Mouse (Mus musculus): Measurements from ENCODE around the gene Slc15a2. TPM values are rescaled to one million over a fixed set of nuclear protein-coding genes. Genes with fewer than 3 reads are reported as not detected.
A peak's percentile ranks its signal among the peaks of the same experiment; 100 is the strongest.

Gene Slc15a2
- polyA plus RNA-seq, 1 experiment from 2014 or later = 12.3 TPM

- H3K4me2 ChIP-seq (replicated peaks; ENCODE audit: low read depth, low read length) = no peak overlapping the region
- no peaks in the 10 kb centered on the region for H3K4me1 ChIP-seq (ENCODE audit: control insufficient read depth, insufficient read depth, low read length)
- H3K36me3 ChIP-seq (ENCODE audit: control insufficient read depth, insufficient read depth, low read length) = no peaks in the 10 kb centered on the region
- no peak for ATAC-seq (ENCODE audit: low FRiP score, low TSS enrichment)
- no peak overlapping the region for H3K27ac ChIP-seq (ENCODE audit: low read depth, low read length)
- H3K27me3 ChIP-seq (ENCODE audit: control insufficient read depth, insufficient read depth, low read length) = no peaks in the 10 kb centered on the region
- no peaks in the 10 kb centered on the region for H3K9me3 ChIP-seq (ENCODE audit: control insufficient read depth, low read length)
- 91% methylated on average over 8 of the region's 8 CpGs for WGBS
- no peak overlapping the region for H3K4me3 ChIP-seq (ENCODE audit: low read length)
- H3K9ac ChIP-seq (ENCODE audit: low read depth, low read length) = no peak overlapping the region
Observed at GRCm38 (mm10) chr16:36743580-36743979, 41.2 kb downstream of the Slc15a2 start.

DNA sequence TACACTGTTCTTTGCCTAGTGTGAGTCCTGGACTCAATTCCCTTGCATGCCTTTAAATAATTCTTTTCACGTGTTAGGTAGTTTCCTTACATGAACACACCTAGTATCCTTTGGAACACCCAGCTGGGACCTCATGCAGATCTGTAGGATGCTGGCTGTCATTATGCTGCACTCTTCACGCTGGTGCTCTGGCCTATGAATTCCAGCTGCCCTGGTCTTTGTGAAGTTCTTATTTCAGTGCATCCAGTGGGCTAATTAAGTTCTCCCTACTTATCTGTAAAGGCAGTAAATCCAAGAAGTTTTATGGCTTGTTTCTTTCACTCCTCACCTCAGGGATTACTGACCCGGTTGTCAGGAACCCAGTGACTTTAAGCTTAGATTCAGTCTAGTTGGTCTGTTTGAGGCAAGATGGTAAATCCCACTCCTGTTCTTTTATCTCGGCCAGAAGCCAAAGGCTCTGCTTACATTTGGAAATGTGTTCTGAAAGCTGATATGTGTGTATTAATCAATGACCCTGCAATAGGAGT lies 45.3 kb downstream of the Slc15a2 start:
- Histone ChIP-seq H3K9me3 (ENCODE audit: control insufficient read depth, low read length) (no peaks in the 10 kb centered on the region), H3K4me3 (ENCODE audit: low read length) (no peak overlapping the region), H3K27ac (ENCODE audit: low read depth, low read length) (no peak overlapping the region), H3K27me3 (ENCODE audit: control insufficient read depth, insufficient read depth, low read length) (no peaks in the 10 kb centered on the region), H3K36me3 (ENCODE audit: control insufficient read depth, insufficient read depth, low read length) (no peaks in the 10 kb centered on the region), H3K9ac (ENCODE audit: low read depth, low read length) (no peak overlapping the region), H3K4me2 (replicated peaks; ENCODE audit: low read depth, low read length) (no peak overlapping the region), H3K4me1 (ENCODE audit: control insufficient read depth, insufficient read depth, low read length) (no peaks in the 10 kb centered on the region)
- ATAC-seq (ENCODE audit: low FRiP score, low TSS enrichment) = peak; percentile 84
- WGBS = 14% methylated on average over 4 of the region's 4 CpGs

- Histone ChIP-seq H3K27ac (ENCODE audit: low read depth, low read length) (no peak overlapping the region), H3K4me3 (ENCODE audit: low read length) (no peak overlapping the region), H3K9me3 (ENCODE audit: control insufficient read depth, low read length) (no peaks in the 10 kb centered on the region), H3K36me3 (ENCODE audit: control insufficient read depth, insufficient read depth, low read length) (no peaks in the 10 kb centered on the region), H3K4me1 (ENCODE audit: control insufficient read depth, insufficient read depth, low read length) (no peaks in the 10 kb centered on the region), H3K27me3 (ENCODE audit: control insufficient read depth, insufficient read depth, low read length) (no peaks in the 10 kb centered on the region), H3K9ac (ENCODE audit: low read depth, low read length) (no peak overlapping the region), H3K4me2 (replicated peaks; ENCODE audit: low read depth, low read length) (no peak overlapping the region)
- no peak for ATAC-seq (ENCODE audit: low FRiP score, low TSS enrichment)
- WGBS = 87% methylated on average over 3 of the region's 3 CpGs
Observed at GRCm38 (mm10) chr16:36735421-36735820, 49.3 kb downstream of the Slc15a2 start.

DNA sequence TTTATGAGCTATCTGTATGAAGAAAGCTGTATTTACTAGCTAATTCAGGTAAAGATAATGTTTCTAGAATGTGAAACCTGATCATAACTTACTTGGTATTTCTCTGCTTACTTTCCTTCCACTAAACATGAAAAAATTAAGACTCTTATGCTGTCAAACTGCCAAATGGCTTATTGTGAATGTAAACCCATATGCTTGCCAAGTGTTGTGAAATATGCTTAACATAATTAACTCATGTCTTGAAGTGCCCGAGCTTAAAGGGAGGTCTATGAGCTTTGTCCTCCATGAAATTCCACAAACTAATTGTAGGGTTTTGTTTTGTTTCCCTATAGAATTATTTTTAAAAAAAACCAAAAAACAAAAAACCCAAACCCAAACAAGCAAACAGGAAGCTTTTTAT lies 50.9 kb downstream of the Slc15a2 start:
- Histone ChIP-seq H3K4me3 (ENCODE audit: low read length) (no peak overlapping the region), H3K27ac (ENCODE audit: low read depth, low read length) (no peak overlapping the region), H3K9me3 (ENCODE audit: control insufficient read depth, low read length) (no peaks in the 10 kb centered on the region), H3K9ac (ENCODE audit: low read depth, low read length) (no peak overlapping the region), H3K4me1 (ENCODE audit: control insufficient read depth, insufficient read depth, low read length) (no peaks in the 10 kb centered on the region), H3K36me3 (ENCODE audit: control insufficient read depth, insufficient read depth, low read length) (no peaks in the 10 kb centered on the region), H3K4me2 (replicated peaks; ENCODE audit: low read depth, low read length) (no peak overlapping the region), H3K27me3 (ENCODE audit: control insufficient read depth, insufficient read depth, low read length) (no peaks in the 10 kb centered on the region)
- WGBS = 73% methylated on average over 1 of the region's 1 CpGs
- ATAC-seq (ENCODE audit: low FRiP score, low TSS enrichment) = no peak

DNA sequence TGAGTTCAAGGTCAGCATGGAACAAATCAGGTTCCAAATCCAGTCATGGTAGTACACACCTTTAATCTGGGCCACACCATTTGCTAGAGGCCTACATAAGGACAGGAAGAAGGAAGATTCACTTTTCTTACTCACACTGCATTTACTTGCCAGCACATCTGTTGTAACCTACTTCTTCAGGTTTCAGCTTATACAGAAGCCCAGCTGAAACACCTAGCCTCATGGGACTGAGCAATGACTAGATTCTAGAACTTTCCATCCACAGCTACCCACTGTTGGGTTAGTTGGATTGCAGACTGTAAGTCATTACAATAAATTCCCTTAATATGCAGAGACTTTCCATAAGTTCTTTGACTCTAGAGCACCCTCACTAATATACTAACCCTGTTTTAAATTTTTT lies 52.2 kb downstream of the Slc15a2 start:
- H3K9me3 ChIP-seq (ENCODE audit: control insufficient read depth, low read length) = no peaks in the 10 kb centered on the region
- H3K27ac ChIP-seq (ENCODE audit: low read depth, low read length) = no peak overlapping the region
- H3K4me3 ChIP-seq (ENCODE audit: low read length) = no peak overlapping the region
- ATAC-seq (ENCODE audit: low FRiP score, low TSS enrichment) = no peak
- no peaks in the 10 kb centered on the region for H3K27me3 ChIP-seq (ENCODE audit: control insufficient read depth, insufficient read depth, low read length)
- no peak overlapping the region for H3K9ac ChIP-seq (ENCODE audit: low read depth, low read length)
- H3K4me2 ChIP-seq (replicated peaks; ENCODE audit: low read depth, low read length) = no peak overlapping the region
- H3K4me1 ChIP-seq (ENCODE audit: control insufficient read depth, insufficient read depth, low read length) = no peaks in the 10 kb centered on the region
- H3K36me3 ChIP-seq (ENCODE audit: control insufficient read depth, insufficient read depth, low read length) = no peaks in the 10 kb centered on the region

DNA sequence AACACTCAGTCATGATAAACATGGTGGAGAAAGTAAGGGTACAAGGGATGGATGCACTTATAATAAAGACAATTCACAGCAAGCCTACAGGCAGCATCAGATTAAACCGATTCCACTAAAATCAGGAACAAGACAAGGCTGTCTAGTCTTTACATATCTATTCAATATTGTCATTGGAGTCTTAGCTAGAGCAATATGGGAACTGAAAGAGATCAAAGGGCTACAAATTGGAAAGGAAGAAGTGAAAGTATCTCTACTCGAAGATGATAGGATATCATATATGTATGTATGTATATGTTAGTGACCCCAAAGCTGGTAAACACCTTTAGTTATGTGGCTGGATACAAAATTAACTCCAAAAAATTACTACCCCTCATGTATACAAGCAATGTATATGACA lies 55.8 kb downstream of the Slc15a2 start:
- H3K9me3 ChIP-seq (ENCODE audit: control insufficient read depth, low read length) = no peaks in the 10 kb centered on the region
- WGBS = 83% methylated on average over 2 of the region's 2 CpGs
- no peak overlapping the region for H3K27ac ChIP-seq (ENCODE audit: low read depth, low read length)
- no peaks in the 10 kb centered on the region for H3K4me1 ChIP-seq (ENCODE audit: control insufficient read depth, insufficient read depth, low read length)
- no peaks in the 10 kb centered on the region for H3K36me3 ChIP-seq (ENCODE audit: control insufficient read depth, insufficient read depth, low read length)
- no peak overlapping the region for H3K4me2 ChIP-seq (replicated peaks; ENCODE audit: low read depth, low read length)
- no peak overlapping the region for H3K9ac ChIP-seq (ENCODE audit: low read depth, low read length)
- no peak for ATAC-seq (ENCODE audit: low FRiP score, low TSS enrichment)
- no peaks in the 10 kb centered on the region for H3K27me3 ChIP-seq (ENCODE audit: control insufficient read depth, insufficient read depth, low read length)
- no peak overlapping the region for H3K4me3 ChIP-seq (ENCODE audit: low read length)

GRCm38 (mm10) chr16:36723880-36724443 lies 60.8 kb downstream of the Slc15a2 start:
- Histone ChIP-seq H3K36me3 (ENCODE audit: control insufficient read depth, insufficient read depth, low read length) (no peaks in the 10 kb centered on the region), H3K4me2 (replicated peaks; ENCODE audit: low read depth, low read length) (no peak overlapping the region), H3K9ac (ENCODE audit: low read depth, low read length) (no peak overlapping the region), H3K9me3 (ENCODE audit: control insufficient read depth, low read length) (no peaks in the 10 kb centered on the region), H3K27me3 (ENCODE audit: control insufficient read depth, insufficient read depth, low read length) (no peaks in the 10 kb centered on the region), H3K4me3 (ENCODE audit: low read length) (no peak overlapping the region), H3K27ac (ENCODE audit: low read depth, low read length) (no peak overlapping the region), H3K4me1 (ENCODE audit: control insufficient read depth, insufficient read depth, low read length) (no peaks in the 10 kb centered on the region)
- ATAC-seq (ENCODE audit: low FRiP score, low TSS enrichment) = no peak
- 41% methylated on average over 3 of the region's 3 CpGs for WGBS

GRCm38 (mm10) chr16:36722739-36723138 lies 62.0 kb downstream of the Slc15a2 start:
- Histone ChIP-seq H3K4me1 (ENCODE audit: control insufficient read depth, insufficient read depth, low read length) (no peaks in the 10 kb centered on the region), H3K4me2 (replicated peaks; ENCODE audit: low read depth, low read length) (no peak overlapping the region), H3K9ac (ENCODE audit: low read depth, low read length) (no peak overlapping the region), H3K9me3 (ENCODE audit: control insufficient read depth, low read length) (no peaks in the 10 kb centered on the region), H3K36me3 (ENCODE audit: control insufficient read depth, insufficient read depth, low read length) (no peaks in the 10 kb centered on the region), H3K4me3 (ENCODE audit: low read length) (no peak overlapping the region), H3K27ac (ENCODE audit: low read depth, low read length) (no peak overlapping the region), H3K27me3 (ENCODE audit: control insufficient read depth, insufficient read depth, low read length) (no peaks in the 10 kb centered on the region)
- ATAC-seq (ENCODE audit: low FRiP score, low TSS enrichment) = peak; percentile 20; the same call in 1 of the 2 replicates
- WGBS = 29% methylated on average over 4 of the region's 4 CpGs

- H3K36me3 ChIP-seq (ENCODE audit: control insufficient read depth, insufficient read depth, low read length) = no peaks in the 10 kb centered on the region
- H3K9me3 ChIP-seq (ENCODE audit: control insufficient read depth, low read length) = no peaks in the 10 kb centered on the region
- WGBS = 66% methylated on average over 13 of the region's 13 CpGs
Observed at GRCm38 (mm10) chr16:36720194-36721055, 64.3 kb downstream of the Slc15a2 start.

More at GRCm38 (mm10) chr16:36720194-36721055, 64.3 kb downstream of the Slc15a2 start:
- no peaks in the 10 kb centered on the region for H3K27me3 ChIP-seq (ENCODE audit: control insufficient read depth, insufficient read depth, low read length)
- ATAC-seq (ENCODE audit: low FRiP score, low TSS enrichment) = no peak
- no peak overlapping the region for H3K27ac ChIP-seq (ENCODE audit: low read depth, low read length)
- H3K9ac ChIP-seq (ENCODE audit: low read depth, low read length) = no peak overlapping the region
- no peaks in the 10 kb centered on the region for H3K4me1 ChIP-seq (ENCODE audit: control insufficient read depth, insufficient read depth, low read length)
- H3K4me2 ChIP-seq (replicated peaks; ENCODE audit: low read depth, low read length) = no peak overlapping the region
- H3K4me3 ChIP-seq (ENCODE audit: low read length) = no peak overlapping the region

All from kidney, embryonic 14.5 days (tissue).